Mouse (Mus musculus): ENCODE data around the gene Ano5.

The Ano5 gene

DNA sequence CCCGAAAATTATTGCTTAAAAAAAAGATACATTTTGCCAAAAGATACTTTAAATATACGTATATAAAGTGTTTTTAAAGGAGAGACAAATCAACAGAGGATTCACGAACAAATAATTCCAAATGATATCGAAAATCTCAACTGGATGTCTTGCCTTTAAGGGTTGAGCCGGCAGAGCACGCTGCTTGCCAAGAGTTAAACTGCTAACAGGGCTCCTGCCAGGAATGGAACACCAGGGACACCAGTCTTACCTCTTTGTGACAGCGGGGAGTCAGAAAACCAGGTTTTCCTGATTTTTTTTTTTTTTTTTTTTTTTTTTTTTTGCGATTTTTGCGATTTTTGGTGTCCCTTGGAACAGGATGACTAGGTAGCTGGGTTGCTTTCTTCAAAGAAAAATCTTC, 117.5 kb downstream of the Ano5 start:
- DNase-seq (ENCODE audit: extremely low read depth, low read depth, low spot score): no peak

GRCm38 (mm10) chr7:51629206-51629605, 118.4 kb downstream of the Ano5 start:
- DNase-seq (ENCODE audit: extremely low read depth, low read depth, low spot score): no peak

DNA sequence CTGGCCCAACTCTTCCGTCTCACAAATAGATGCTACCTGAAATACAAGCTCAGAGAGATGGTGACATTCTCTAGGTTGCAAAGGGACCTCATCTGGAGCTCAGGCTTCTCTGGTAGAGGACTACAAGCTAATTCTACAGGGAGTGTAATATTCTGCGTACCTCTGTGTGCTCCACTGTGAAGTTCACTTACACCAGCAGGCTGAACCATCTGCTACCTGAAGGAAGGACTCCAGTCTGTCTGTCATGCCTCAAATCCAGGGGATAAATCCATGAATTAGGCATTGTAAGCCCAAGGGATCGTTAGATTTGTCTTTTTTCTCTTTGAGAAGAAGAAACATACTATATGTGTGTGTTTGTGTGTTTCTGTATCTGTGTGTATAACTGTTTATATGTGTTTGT, 120.3 kb downstream of the Ano5 start:
- DNase-seq (ENCODE audit: extremely low read depth, low read depth, low spot score): no peak

GRCm38 (mm10) chr7:51632543-51633229, 121.9 kb downstream of the Ano5 start:
- DNase-seq (ENCODE audit: extremely low read depth, low read depth, low spot score): no peak

GRCm38 (mm10) chr7:51633230-51633844, 122.5 kb downstream of the Ano5 start:
- DNase-seq (ENCODE audit: extremely low read depth, low read depth, low spot score): no peak

Data from fat pad, adult 2 months (tissue).